ENCODE assay signal across 8 mouse cellular contexts in the genomic region with DNA sequence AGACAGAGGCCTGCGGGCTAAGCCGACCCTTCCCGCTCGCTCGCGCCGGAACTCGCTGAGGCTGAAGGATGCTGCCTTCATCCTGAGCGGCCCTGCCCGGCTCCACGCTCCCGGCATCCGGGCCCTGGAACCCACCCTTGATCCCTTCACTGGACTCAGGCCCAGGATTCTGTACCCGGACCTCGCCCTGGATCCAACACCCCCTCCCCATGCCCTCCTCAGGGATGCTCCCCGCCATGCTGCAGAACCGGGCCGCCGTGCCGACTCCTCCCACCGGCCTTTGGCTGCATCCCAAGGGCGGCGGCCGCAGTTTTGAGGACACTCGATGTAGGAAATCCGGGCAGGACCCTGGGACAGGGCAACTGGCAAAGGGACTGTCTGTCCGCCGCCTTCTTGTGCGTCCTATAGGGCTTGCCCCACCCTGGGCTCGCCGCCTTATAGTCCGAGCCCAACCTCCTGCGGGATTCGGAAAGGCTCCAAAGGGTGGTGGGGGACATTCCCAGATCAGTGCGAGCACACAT. TPM values are rescaled to one million over a fixed set of nuclear protein-coding genes. Genes with fewer than 3 reads are reported as not detected.
DNase-seq lines count a peak whose midpoint lies in the region; ATAC-seq and TF ChIP-seq lines count a peak whose summit lies in the region.

No protein-coding gene starts in this region.

- TF ChIP-seq EP300 in stomach, postnatal 0 days (optimal IDR thresholded peaks at IDR 0.05): no peak

- H3K4me2 ChIP-seq in embryonic facial prominence, embryonic 15.5 days (replicated peaks): peak overlapping the region; percentile 97
- peak overlapping the region; percentile 88 for H3K4me2 ChIP-seq in heart, embryonic 15.5 days
- H3K4me2 ChIP-seq in stomach, postnatal 0 days (replicated peaks; ENCODE audit: low read depth): peak overlapping the region; percentile 93

- ATAC-seq in embryonic facial prominence, embryonic 15.5 days (ENCODE audit: insufficient number of reproducible peaks, low FRiP score, low TSS enrichment, low read depth): peak; percentile 21
- ATAC-seq in heart, embryonic 15.5 days (replicated peaks; ENCODE audit: insufficient number of reproducible peaks, insufficient read depth, low FRiP score, low read depth): peak; percentile 11
- ATAC-seq in stomach, postnatal 0 days (ENCODE audit: low FRiP score, low TSS enrichment): peak; percentile 43

- 1% methylated on average over 35 of the region's 35 CpGs for WGBS in embryonic facial prominence, embryonic 15.5 days
- under 1% methylated on average over 35 of the region's 35 CpGs for WGBS in heart, embryonic 15.5 days
- WGBS in stomach, postnatal 0 days: under 1% methylated on average over 35 of the region's 35 CpGs

- H3K9me3 ChIP-seq in embryonic facial prominence, embryonic 15.5 days (replicated peaks): no peaks in the 10 kb centered on the region
- no peaks in the 10 kb centered on the region for H3K9me3 ChIP-seq in heart, embryonic 15.5 days (replicated peaks)
- H3K9me3 ChIP-seq in stomach, postnatal 0 days (ENCODE audit: control insufficient read depth, low read length): no peaks in the 10 kb centered on the region

- peak overlapping the region; percentile 35 for H3K9ac ChIP-seq in embryonic facial prominence, embryonic 15.5 days
- H3K9ac ChIP-seq in heart, embryonic 15.5 days: peak overlapping the region; percentile 66
- peak overlapping the region; percentile 56 for H3K9ac ChIP-seq in stomach, postnatal 0 days (ENCODE audit: low read length)

- H3K36me3 ChIP-seq in embryonic facial prominence, embryonic 15.5 days: no peaks in the 10 kb centered on the region
- no peaks in the 10 kb centered on the region for H3K36me3 ChIP-seq in heart, embryonic 15.5 days
- no peaks in the 10 kb centered on the region for H3K36me3 ChIP-seq in stomach, postnatal 0 days (ENCODE audit: control insufficient read depth, insufficient read depth, low read length)

- H3K27me3 ChIP-seq in embryonic facial prominence, embryonic 15.5 days: peaks cover 18% of the 10 kb centered on the region
- H3K27me3 ChIP-seq in heart, embryonic 15.5 days: no peaks in the 10 kb centered on the region
- no peaks in the 10 kb centered on the region for H3K27me3 ChIP-seq in stomach, postnatal 0 days (ENCODE audit: control insufficient read depth, insufficient read depth, low read length)

- no peak overlapping the region for H3K27ac ChIP-seq in embryonic facial prominence, embryonic 15.5 days (replicated peaks)
- H3K27ac ChIP-seq in heart, embryonic 15.5 days: 0 out of 2 replicates have a peak overlapping the region, but pooled peaks have one; percentile 20
- H3K27ac ChIP-seq in stomach, postnatal 0 days (replicated peaks): no peak overlapping the region

- H3K4me1 ChIP-seq in embryonic facial prominence, embryonic 15.5 days: peaks cover 19% of the 10 kb centered on the region
- H3K4me1 ChIP-seq in heart, embryonic 15.5 days (replicated peaks): peaks cover 24% of the 10 kb centered on the region
- 0 out of 2 replicates have a peak, but pooled peaks cover 5% of the 10 kb centered on the region for H3K4me1 ChIP-seq in stomach, postnatal 0 days (replicated peaks; ENCODE audit: control insufficient read depth, insufficient read depth)

- peak overlapping the region; percentile 69 for H3K4me3 ChIP-seq in embryonic facial prominence, embryonic 15.5 days (replicated peaks)
- peak overlapping the region; percentile 77 for H3K4me3 ChIP-seq in heart, embryonic 15.5 days
- peak overlapping the region; percentile 67 for H3K4me3 ChIP-seq in stomach, postnatal 0 days (ENCODE audit: low read depth, low read length)

- peak; percentile 54 for DNase-seq in embryo, embryonic 10 days (ENCODE audit: low spot score)
- DNase-seq in embryo, embryonic 9.5 days (ENCODE audit: extremely low spot score): no peak
- DNase-seq in adrenal gland, adult 8-10 months: peak; percentile 54
- DNase-seq in kidney, postnatal 4 days: peak; percentile 57 to 69
- peak; percentile 77 for DNase-seq in lung, postnatal 10 days
- DNase-seq in stomach, postnatal 0 days (ENCODE audit: low spot score): peak; percentile 50

- TF ChIP-seq CTCF in stomach, postnatal 0 days (IDR thresholded peaks at IDR 0.05; ENCODE audit: low read depth): no peak

RNA-seq across cellular contexts. Expression of gene Acot7, which starts 0.5 kb away (rescaled TPM):
- total RNA-seq in adrenal gland, adult 8-10 months (2022): 10 to 100 TPM; 49.5 to 53.2 (median 51.8) TPM
- polyA plus RNA-seq in embryonic facial prominence, embryonic 15.5 days (2015; fragmentation: Nextera tagmentation; extraction: Ambion mirVana): 65.5 and 77.0 TPM in 2 replicates
- polyA plus RNA-seq in heart, embryonic 15.5 days (2015; fragmentation: Nextera tagmentation; extraction: Ambion mirVana): 58.4 and 73.4 TPM in 2 replicates
- polyA plus RNA-seq in stomach, postnatal 0 days (2015; fragmentation: Nextera tagmentation; extraction: Ambion mirVana): 51.7 and 55.0 TPM in 2 replicates

RNA-seq across cellular contexts. Expression of gene Hes2, which starts 19.7 kb away (rescaled TPM):
- total RNA-seq in adrenal gland, adult 8-10 months (2022): not detected
- 1.6 and 1.9 TPM in 2 replicates for polyA plus RNA-seq in embryonic facial prominence, embryonic 15.5 days (2015; fragmentation: Nextera tagmentation; extraction: Ambion mirVana)
- 0.23 TPM in 1 of 2 replicates, not detected in the other for polyA plus RNA-seq in heart, embryonic 15.5 days (2015; fragmentation: Nextera tagmentation; extraction: Ambion mirVana)
- polyA plus RNA-seq in stomach, postnatal 0 days (2015; fragmentation: Nextera tagmentation; extraction: Ambion mirVana): 0.52 and 0.87 TPM in 2 replicates

RNA-seq across cellular contexts. Expression of gene Espn, which starts 26.2 kb away (rescaled TPM):
- 1 to 10 TPM; 2.1 to 6.0 (median 4.4) TPM for total RNA-seq in adrenal gland, adult 8-10 months (2022)
- polyA plus RNA-seq in embryonic facial prominence, embryonic 15.5 days (2015; fragmentation: Nextera tagmentation; extraction: Ambion mirVana): 7.5 TPM in 2 replicates
- 0.93 and 2.1 TPM in 2 replicates for polyA plus RNA-seq in heart, embryonic 15.5 days (2015; fragmentation: Nextera tagmentation; extraction: Ambion mirVana)
- polyA plus RNA-seq in stomach, postnatal 0 days (2015; fragmentation: Nextera tagmentation; extraction: Ambion mirVana): 13.8 and 14.4 TPM in 2 replicates
